Mouse (Mus musculus) adrenal gland (tissue): ENCODE measurements around the gene Irf9.

Experiments used
- intact Hi-C: fragments of 180-260 bp; cut with DNase I; formaldehyde crosslinking; loops from one replicate; pipeline ENCODE4 v1.15.1; 2025
- long read RNA-seq, 2 experiments: library from polyadenylated mRNA; unstranded; transcript quantifications; one replicate each; pipeline ENCODE4 v2.0.0; 2020; ENCODE audit warnings: borderline replicate concordance in 1 of 2; ENCODE audit not compliant: insufficient replicate concordance in 1 of 2

Irf9 gene
- long read RNA-seq, experiment 1, transcript Irf9-202 (9 exons, 2,459 nt) = major isoform, 11 of 17 reads
- long read RNA-seq, experiment 1, partial matches to known transcripts = 4 of 17 reads
- long read RNA-seq, experiment 1, other reads (novel, unspliced or antisense) = 0 of 17 reads
- long read RNA-seq, experiment 2, transcript Irf9-202 (9 exons, 2,459 nt) = major isoform, 13 of 28 reads
- long read RNA-seq, experiment 2, partial matches to known transcripts = 11 of 28 reads
- long read RNA-seq, experiment 2, other reads (novel, unspliced or antisense) = 2 of 28 reads

GRCm38 (mm10) chr14:55603271-55603632 is at the start of gene Irf9:
Gene Irf9, plus strand, starts transcription at chr14:55603571.
- intact Hi-C loops = loop anchor here (5.0 kb wide), 1 partner anchor 106 kb away; no protein-coding TSS in a partner anchor

- intact Hi-C loops = no loop called here
These were observed 48.7 kb upstream of the Irf9 start for GRCm38 (mm10) chr14:55554635-55555034.

DNA sequence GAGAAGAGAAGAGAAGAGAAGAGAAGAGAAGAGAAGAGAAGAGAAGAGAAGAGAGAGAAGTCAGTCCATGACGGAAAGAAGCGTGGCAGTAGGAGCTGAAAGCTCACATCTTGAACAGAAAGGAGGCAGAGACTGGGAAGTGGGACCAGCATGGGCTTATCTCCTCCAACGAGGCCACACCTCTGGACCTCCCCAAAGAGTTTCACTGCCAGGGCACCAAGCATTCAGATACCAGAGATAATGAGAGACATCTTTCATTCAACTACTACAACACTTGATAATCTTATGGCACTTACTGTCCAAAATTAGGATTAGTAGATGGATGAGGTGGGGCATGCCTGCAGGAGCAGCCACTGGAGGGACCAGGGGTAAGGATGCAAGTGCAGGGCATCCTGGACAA is 47.6 kb upstream of the Irf9 start:
- intact Hi-C loops = loop anchor here (2.0 kb wide), 1 partner anchor 65 kb away; the partner anchor contains the start of gene Carmil3

DNA sequence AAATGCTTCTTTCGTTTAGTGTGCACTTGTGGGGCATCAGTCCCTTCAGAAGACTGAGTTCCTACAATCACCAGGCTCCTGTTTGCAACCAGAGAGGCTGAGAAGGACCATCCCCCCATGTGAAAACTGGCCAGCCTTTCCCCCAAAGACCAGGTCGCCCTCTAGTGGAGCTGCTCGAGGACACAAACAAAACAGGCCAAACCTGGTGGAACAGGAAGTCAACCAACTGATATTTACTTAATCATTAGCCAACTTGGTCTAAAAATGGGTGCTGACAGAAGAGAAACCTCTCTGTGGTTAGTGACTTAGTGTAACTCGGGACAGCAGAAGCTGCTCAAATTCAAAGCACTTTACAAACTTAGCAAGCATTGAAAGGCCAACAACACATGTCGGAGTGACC is 46.4 kb upstream of the Irf9 start:
- intact Hi-C loops = loop anchor here (2.0 kb wide), 1 partner anchor 66 kb away; the partner anchor contains the start of gene Carmil3

GRCm38 (mm10) chr14:55557587-55557986 is 45.8 kb upstream of the Irf9 start:
- intact Hi-C loops = loop anchor here (2.0 kb wide), 1 partner anchor 67 kb away; the partner anchor contains the start of gene Carmil3

DNA sequence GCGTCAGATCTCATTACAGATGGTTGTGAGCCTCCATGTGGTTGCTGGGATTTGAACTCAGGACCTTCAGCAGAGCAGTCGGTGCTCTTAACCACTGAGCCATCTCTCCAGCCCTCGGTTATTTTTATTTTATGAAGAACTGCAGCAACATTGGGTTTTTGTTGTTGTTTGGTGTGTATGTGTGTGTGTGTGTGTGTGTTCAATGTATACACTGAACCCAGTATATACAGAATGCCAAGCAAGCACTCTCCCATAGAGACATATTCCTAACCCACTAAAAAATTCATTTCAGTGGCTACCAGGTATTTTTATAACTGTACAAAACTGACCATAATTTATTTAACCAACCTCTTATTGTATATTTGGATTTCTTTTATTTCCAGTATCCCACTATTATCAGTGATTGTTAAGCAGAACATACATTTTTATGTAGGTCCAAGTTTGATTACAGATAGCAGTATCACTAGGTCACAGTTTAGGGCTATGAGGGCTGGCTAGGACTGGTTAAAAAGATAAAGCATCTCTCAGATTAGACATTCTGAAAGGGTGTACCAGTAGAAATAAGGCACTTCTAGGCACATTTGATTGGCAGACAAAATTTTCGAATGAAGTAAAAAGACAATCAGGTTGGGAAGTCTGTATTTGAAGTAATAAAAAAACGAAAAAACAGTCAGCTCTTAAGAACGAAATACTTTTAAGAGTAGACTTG is 44.5 kb upstream of the Irf9 start:
- intact Hi-C loops = no loop called here

DNA sequence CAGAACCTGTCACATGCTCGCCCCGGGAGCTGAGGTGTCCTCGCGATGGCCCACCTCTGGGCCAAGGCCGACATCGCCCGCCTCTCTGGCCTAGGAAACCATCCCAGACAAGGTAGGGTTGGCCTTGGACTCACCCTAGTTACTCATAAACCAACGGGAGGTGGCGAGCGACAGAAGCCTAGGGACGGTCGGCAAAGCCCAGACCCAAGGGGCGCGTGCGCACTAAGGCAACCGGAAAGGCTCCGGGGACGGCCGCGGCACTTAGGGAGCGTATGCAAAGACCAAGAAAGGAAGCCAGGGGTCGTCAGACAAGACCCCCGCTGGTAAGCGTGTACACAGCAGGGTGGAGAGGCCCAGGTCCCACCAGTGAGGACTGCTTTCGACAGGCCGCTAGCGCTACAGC is 43.6 kb upstream of the Irf9 start, which contains the start of gene Dcaf11:
Dcaf11 (plus strand) TSS at position 208 of the 403 bp plus-strand sequence.
- intact Hi-C loops = no loop called here

DNA sequence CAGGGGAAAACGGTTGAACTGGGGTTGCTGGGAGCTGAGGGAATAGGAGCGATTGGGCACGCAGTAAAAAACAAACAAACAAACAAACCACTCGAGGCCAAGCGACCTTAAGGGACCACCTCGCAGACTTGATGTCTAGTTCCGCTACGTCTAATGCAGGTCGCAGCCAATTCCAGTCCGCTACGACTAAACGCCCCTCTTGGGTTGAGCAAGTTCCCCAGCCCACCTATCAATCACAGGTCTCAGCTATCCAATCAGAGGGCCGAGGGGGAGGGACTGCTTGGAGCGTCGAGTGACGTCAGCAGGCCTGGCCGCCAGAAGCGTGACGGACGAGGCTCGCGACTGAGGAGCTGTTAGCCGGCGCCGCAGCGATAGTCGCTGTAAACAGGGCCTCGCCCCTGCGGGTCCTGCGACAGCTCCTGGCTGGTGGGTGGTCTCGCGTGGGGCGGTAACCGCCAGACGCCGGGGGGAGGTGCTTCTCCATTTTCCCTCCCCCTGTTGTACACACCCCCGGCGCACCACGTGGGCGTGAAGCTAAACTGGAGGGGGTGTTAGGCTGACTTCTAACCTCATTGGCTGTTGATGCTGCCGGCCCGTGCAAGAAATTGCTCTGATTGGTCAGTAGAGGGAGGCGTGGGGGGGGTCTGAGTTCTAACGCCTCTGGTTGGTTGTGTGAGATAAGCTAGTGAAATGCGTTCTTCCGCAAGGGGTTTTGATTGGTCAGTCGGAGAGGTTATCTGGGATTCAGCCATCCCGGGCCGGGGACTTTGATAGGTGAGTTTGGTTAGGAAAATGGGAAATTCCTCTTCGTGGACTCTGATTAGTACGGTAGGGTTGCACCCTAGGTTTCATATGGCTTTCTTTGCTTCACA is 42.9 kb upstream of the Irf9 start, which contains the start of gene A730061H03Rik:
A730061H03Rik (minus strand) TSS at position 205 of the 872 bp plus-strand sequence.
- intact Hi-C loops = no loop called here

GRCm38 (mm10) chr14:55561860-55562259 is 41.5 kb upstream of the Irf9 start:
- intact Hi-C loops = no loop called here

DNA sequence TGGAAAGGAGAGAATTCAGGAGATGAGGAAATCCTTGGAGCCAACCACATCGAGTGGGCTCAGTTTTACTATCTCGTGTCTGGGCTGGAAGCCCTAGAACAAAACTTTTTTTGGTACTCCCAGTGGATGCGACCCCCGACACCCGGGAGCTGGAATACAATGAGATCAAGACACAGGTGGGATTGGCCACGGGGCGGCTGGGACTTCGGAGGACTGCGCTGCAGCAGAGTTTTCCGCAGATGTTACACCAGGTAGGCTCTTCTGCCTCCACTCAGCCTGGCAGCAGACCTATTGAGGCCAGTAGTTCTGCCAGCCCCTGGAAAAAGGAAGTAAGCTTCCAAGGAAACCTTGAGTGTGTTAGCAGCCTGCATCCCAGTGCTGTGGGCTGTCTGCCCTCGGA is 40.1 kb upstream of the Irf9 start:
- intact Hi-C loops = no loop called here

DNA sequence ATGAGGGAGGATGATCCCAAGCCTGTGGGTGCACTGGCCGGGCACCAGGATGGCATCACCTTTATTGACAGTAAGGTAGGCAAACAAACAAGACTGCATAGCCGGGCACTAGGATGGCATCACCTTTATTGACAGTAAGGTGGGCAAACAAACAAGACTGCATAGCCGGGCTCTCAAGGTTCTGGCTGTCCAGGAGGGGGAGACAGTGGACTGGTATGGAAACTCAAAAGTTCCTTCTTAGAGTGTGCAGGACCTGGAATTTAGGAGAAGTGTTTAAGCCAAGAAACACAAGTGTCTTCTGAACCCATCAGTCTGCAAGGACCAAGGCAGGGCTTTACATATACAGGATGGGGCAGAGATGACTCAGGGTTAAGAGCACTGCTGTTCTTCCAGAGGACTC is 37.6 kb upstream of the Irf9 start:
- intact Hi-C loops = no loop called here

DNA sequence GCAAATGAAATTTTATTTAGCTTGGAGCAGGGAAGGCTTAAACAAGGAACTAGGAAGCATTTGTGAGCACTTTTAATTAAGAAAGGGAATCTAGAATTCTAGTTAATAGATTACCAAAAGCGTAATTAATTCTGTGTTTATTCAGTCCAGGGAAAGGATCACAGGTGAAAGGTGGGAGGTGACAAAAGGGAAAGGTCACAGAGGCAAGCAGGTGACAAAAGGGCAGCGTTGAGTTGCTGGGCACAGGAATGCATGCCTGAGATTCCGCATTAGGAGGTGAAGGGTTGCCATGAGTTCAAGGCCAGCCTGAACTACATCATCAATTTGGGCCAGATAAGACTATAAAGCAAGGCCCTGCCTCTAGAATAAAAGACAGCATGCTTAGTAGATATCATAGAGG is 35.9 kb upstream of the Irf9 start:
- intact Hi-C loops = no loop called here

GRCm38 (mm10) chr14:55570588-55570987 is 32.8 kb upstream of the Irf9 start:
- intact Hi-C loops = no loop called here

DNA sequence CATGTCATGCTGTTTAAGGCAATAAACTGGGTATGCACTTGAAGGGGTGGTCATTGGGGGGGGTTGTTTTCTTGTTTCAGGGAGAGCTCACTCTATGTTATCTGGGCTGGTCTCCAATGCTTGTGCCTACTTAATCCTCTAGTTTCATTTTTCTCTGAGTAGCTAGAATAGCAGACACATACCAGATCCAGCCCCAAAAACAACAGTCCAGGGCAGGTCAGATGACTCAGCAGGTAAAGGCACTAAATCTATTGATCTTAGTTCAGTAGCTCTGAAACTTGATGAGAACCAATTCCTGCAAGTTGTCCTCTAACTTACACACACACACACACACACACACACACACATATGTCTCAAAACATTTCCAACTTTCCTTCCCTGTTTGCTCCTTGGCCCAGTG is 31.6 kb upstream of the Irf9 start:
- intact Hi-C loops = no loop called here

DNA sequence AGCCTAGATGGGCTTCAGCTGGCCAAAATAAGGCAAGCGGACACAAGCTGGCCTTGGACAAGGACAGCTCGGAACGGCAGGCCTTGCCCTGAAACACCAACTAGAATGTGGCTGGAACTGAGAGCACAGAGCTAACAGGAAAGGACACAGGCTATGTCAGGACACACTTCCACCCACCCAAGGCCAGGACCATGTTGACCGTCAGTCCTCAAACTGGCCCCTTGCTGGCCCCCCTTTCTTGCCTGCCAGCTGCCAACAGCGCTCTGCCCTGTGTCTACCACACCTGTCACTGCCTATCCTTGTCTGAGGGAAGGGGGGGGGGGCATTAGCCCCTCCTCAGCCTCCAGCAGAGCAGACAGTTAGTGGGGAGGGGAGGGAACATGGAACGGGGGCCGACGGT is 28.1 kb upstream of the Irf9 start, which contains the start of gene Fitm1:
Fitm1 (plus strand) TSS at position 316 of the 400 bp plus-strand sequence.
- intact Hi-C loops = no loop called here

- intact Hi-C loops = no loop called here
These were observed 27.7 kb upstream of the Irf9 start for GRCm38 (mm10) chr14:55575711-55576110.

- intact Hi-C loops = no loop called here
These were observed 27.0 kb upstream of the Irf9 start for GRCm38 (mm10) chr14:55576376-55576775.

DNA sequence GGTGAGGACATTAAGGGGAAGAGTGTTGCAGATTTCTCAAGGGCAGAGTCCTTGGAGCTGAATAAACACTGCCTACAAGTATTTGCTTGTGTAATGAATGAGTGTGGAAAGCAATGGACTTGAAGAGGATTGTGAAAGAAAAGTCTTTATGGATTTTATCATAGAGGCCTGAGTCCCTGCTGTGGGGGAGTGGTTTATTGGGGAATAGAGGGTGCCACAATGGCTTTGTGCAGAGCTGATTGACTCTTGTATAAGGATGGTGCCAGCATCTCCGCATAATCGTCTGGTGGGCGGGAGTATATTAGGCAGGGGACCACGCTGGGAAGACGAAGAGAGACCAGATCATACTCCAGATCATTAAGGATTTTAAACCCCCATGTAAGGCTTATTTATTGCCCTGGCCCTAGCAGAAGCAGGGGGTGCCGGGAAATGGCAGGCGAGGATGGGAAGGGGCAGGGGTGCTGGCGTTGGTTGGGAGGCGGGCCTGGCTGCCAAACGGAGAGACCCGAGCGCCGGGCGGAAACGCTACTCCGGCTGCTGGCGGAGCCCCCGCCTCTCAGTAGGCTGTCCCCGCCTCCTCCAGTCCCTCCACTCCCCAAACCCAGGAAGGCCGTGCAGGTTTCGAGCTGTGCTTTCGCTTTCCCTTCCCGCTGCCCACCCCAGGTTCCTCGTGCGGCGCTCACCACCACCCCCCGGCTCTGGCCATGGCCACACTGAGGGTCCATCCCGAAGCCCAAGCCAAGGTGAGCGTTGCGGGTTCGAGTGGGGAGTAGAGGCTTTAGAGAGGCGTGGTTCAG is 25.3 kb upstream of the Irf9 start, which contains the start of gene Psme1:
Psme1 (plus strand) TSS at position 253 of the 797 bp plus-strand sequence.
- intact Hi-C loops = no loop called here

DNA sequence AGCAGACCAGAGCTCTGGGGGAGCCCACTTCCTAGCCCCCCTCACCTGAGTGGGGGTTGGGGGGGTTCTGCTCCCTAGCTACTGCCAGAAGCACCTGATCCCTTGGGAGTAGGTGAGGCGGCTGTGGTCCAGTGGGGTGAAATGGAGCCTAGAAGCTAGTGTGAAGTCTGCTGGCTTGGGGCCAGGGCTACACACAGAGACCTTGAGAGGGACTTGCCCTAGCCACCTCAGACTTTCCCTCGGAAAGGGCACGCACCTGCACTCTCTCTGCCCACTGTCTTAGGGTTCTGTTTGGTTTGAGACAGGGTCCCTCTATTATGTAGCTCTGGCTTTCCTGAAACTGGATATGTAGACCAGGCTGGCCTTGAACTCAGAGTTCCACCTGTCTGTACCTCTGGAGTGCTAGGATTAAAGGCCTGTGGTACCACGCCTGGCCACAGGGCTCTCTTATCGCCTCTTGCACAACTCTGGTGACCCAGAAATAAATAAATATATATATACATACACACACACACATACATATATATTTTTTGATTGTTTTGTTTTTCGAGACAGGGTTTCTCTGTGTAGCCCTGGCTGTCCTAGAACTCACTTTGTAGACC is 24.6 kb upstream of the Irf9 start:
- intact Hi-C loops = no loop called here
